Mouse (Mus musculus): ENCODE data around the gene Cd200. TPM values are rescaled to one million over a fixed set of nuclear protein-coding genes. Genes with fewer than 3 reads are reported as not detected.

Cd200 gene
- polyA plus RNA-seq, 1 experiment = 56.1 TPM

DNA sequence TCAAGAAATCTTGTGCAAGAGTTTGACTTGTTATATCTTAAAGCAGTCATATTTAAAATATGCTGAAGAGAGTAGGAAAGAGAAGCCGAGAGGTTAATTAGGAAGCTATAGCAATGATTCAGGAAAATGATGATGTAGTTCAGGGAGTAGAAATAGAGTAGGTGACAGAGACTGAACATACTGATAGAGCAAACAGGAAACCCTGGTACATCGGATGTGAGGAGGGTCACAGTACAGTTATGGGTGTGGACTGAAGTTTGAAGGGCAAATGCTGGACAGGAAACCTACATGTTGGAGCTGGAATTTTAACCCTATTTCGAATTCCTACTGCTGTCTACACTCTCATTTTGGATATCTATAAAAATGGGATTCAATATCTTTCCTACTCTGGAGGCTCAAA lies 29.9 kb downstream of the Cd200 start:
- Histone ChIP-seq H3K4me3 (ENCODE audit: extremely low read depth, insufficient read depth, insufficient read length) (no peak overlapping the region), H3K27ac (ENCODE audit: insufficient read depth, low read length) (no peak overlapping the region), H3K4me1 (ENCODE audit: control insufficient read depth, insufficient read depth, insufficient read length) (0 out of 2 replicates have a peak, but pooled peaks cover 2% of the 10 kb centered on the region), H3K36me3 (ENCODE audit: control insufficient read depth, insufficient read depth, low read length) (peaks cover 7% of the 10 kb centered on the region; the same call in 1 of the 2 replicates), H3K27me3 (ENCODE audit: control insufficient read depth, insufficient read depth, low read length) (no peaks in the 10 kb centered on the region)
- TF ChIP-seq CTCF (IDR thresholded peaks at IDR 0.05; ENCODE audit: extremely low read depth, insufficient read depth, insufficient read length, insufficient replicate concordance) (no peak), POLR2A (IDR thresholded peaks at IDR 0.05; ENCODE audit: low read depth, low read length) (no peak)
- 74% methylated on average over 3 of the region's 3 CpGs for WGBS
- DNase-seq (ENCODE audit: low read depth in 1 of 2, low spot score in 2 of 2) = no peak

DNA sequence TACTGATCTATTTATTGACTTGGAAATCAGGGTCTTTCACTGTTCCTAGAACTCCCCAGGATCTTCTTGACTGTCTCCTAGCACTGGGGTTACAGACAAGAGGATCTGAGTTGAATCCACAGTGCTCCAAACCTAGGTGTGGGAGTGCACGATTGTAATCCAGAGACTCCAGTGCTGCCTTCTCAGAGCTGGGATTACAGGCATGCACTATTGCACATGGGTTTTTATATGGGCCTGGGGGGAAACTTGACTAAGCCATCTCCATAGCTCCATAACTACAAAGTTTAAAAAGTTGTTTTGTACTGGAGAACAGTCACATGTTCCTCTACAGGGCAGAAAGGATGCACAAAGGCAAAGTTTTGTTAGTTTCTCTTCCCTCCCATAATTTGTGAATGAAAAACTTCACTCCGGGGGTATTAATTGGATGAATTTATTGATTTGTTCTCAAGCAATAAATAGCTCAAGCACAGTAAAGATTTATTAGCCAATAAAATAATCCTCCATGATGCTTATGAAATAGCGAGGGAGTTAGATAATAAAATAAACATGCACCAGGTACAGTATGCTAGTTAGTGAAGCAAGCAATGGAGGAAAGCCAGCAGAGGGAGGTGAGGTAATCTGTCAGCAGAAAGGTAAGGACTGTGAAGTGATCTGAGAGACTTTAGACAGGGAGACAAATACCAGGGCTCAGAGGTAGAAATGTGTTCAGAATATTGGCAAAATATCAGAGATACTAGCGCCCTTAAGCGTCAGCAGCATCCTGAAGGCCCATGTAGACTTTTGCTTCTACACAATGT lies 30.5 kb downstream of the Cd200 start:
- TF ChIP-seq CTCF (IDR thresholded peaks at IDR 0.05; ENCODE audit: extremely low read depth, insufficient read depth, insufficient read length, insufficient replicate concordance) = no peak
- no peak for TF ChIP-seq POLR2A (IDR thresholded peaks at IDR 0.05; ENCODE audit: low read depth, low read length)
- no peak for DNase-seq (ENCODE audit: low read depth in 1 of 2, low spot score in 2 of 2)
- no peak overlapping the region for H3K4me3 ChIP-seq (ENCODE audit: extremely low read depth, insufficient read depth, insufficient read length)
- H3K4me1 ChIP-seq (ENCODE audit: control insufficient read depth, insufficient read depth, insufficient read length) = no peaks in the 10 kb centered on the region
- WGBS = 93% methylated on average over 5 of the region's 5 CpGs
- H3K27me3 ChIP-seq (ENCODE audit: control insufficient read depth, insufficient read depth, low read length) = no peaks in the 10 kb centered on the region
- H3K36me3 ChIP-seq (ENCODE audit: control insufficient read depth, insufficient read depth, low read length) = peaks cover 7% of the 10 kb centered on the region; the same call in 1 of the 2 replicates
- no peak overlapping the region for H3K27ac ChIP-seq (ENCODE audit: insufficient read depth, low read length)

DNA sequence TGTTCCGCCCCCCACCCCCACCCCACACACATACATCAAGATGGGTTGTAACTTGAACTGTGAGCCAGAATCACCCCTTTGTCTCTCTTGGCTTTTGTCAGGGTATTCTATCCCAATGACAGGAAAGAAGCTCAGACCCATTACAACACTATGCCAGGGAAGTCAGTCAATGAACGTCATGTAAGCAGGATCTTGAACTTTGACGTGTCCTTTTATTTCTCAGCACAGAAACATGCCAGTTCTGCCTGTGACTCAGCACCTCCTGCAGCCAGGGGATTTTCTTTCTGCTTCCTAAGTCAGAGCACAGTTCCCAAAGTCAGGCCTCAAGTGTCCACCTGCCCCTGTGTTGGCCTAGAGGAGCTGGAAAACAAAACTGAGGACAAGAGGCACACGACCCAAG lies 31.5 kb downstream of the Cd200 start:
- WGBS = 80% methylated on average over 4 of the region's 4 CpGs
- DNase-seq (ENCODE audit: low read depth in 1 of 2, low spot score in 2 of 2) = no peak
- TF ChIP-seq POLR2A (IDR thresholded peaks at IDR 0.05; ENCODE audit: low read depth, low read length) (no peak), CTCF (IDR thresholded peaks at IDR 0.05; ENCODE audit: extremely low read depth, insufficient read depth, insufficient read length, insufficient replicate concordance) (no peak)
- peaks cover 3% of the 10 kb centered on the region; the same call in 1 of the 2 replicates for H3K36me3 ChIP-seq (ENCODE audit: control insufficient read depth, insufficient read depth, low read length)
- no peak overlapping the region for H3K27ac ChIP-seq (ENCODE audit: insufficient read depth, low read length)
- H3K4me3 ChIP-seq (ENCODE audit: extremely low read depth, insufficient read depth, insufficient read length) = no peak overlapping the region
- H3K27me3 ChIP-seq (ENCODE audit: control insufficient read depth, insufficient read depth, low read length) = no peaks in the 10 kb centered on the region
- no peaks in the 10 kb centered on the region for H3K4me1 ChIP-seq (ENCODE audit: control insufficient read depth, insufficient read depth, insufficient read length)

DNA sequence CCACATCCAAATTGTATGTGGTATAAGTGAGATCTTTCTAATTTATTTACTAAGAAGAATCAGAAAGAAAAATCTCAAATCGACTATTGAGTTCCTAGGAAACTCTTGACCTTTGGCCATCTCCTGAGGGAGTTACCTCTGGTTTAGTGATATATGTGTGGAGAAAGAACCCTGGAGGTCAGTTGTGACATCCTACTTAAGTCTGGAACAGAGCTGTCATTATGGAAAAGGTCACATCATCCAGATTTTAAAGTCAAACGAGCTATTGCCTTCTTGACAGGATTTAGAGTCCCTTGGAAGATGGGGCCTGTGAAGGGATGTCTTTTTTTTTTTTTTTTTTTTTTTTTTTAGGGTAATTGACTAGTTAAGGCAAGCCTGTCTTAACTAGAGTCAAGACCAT lies 32.0 kb downstream of the Cd200 start:
- Histone ChIP-seq H3K4me3 (ENCODE audit: extremely low read depth, insufficient read depth, insufficient read length) (no peak overlapping the region), H3K27me3 (ENCODE audit: control insufficient read depth, insufficient read depth, low read length) (no peaks in the 10 kb centered on the region), H3K36me3 (ENCODE audit: control insufficient read depth, insufficient read depth, low read length) (peaks cover 3% of the 10 kb centered on the region; the same call in 1 of the 2 replicates), H3K27ac (ENCODE audit: insufficient read depth, low read length) (no peak overlapping the region), H3K4me1 (ENCODE audit: control insufficient read depth, insufficient read depth, insufficient read length) (no peaks in the 10 kb centered on the region)
- DNase-seq (ENCODE audit: low read depth in 1 of 2, low spot score in 2 of 2) = no peak
- TF ChIP-seq POLR2A (IDR thresholded peaks at IDR 0.05; ENCODE audit: low read depth, low read length) (no peak), CTCF (IDR thresholded peaks at IDR 0.05; ENCODE audit: extremely low read depth, insufficient read depth, insufficient read length, insufficient replicate concordance) (no peak)
- 81% methylated on average over 2 of the region's 2 CpGs for WGBS

DNA sequence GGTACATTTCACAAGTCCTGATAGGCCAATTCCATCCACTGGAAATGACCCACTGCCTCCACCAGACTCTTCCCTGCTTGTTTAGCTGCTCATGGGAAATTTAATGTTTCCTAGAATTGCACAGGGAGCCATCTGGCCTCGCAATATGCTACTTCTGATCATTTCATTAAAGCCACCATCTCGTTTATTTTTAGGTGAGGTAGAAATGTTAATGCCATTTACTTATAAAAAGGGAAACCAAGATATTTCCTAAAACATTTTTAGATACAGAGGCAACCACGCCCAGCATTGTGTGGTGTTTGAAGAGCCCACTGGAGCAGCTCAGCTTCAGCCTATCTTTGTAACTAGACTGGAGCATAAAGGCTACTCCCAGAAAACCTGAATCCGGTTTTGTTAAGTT lies 32.6 kb downstream of the Cd200 start:
- Histone ChIP-seq H3K4me3 (ENCODE audit: extremely low read depth, insufficient read depth, insufficient read length) (no peak overlapping the region), H3K27ac (ENCODE audit: insufficient read depth, low read length) (no peak overlapping the region), H3K27me3 (ENCODE audit: control insufficient read depth, insufficient read depth, low read length) (no peaks in the 10 kb centered on the region), H3K36me3 (ENCODE audit: control insufficient read depth, insufficient read depth, low read length) (no peaks in the 10 kb centered on the region), H3K4me1 (ENCODE audit: control insufficient read depth, insufficient read depth, insufficient read length) (no peaks in the 10 kb centered on the region)
- no peak for DNase-seq (ENCODE audit: low read depth in 1 of 2, low spot score in 2 of 2)
- WGBS = 60% methylated on average over 4 of the region's 4 CpGs
- TF ChIP-seq CTCF (IDR thresholded peaks at IDR 0.05; ENCODE audit: extremely low read depth, insufficient read depth, insufficient read length, insufficient replicate concordance) (no peak), POLR2A (IDR thresholded peaks at IDR 0.05; ENCODE audit: low read depth, low read length) (no peak)

DNA sequence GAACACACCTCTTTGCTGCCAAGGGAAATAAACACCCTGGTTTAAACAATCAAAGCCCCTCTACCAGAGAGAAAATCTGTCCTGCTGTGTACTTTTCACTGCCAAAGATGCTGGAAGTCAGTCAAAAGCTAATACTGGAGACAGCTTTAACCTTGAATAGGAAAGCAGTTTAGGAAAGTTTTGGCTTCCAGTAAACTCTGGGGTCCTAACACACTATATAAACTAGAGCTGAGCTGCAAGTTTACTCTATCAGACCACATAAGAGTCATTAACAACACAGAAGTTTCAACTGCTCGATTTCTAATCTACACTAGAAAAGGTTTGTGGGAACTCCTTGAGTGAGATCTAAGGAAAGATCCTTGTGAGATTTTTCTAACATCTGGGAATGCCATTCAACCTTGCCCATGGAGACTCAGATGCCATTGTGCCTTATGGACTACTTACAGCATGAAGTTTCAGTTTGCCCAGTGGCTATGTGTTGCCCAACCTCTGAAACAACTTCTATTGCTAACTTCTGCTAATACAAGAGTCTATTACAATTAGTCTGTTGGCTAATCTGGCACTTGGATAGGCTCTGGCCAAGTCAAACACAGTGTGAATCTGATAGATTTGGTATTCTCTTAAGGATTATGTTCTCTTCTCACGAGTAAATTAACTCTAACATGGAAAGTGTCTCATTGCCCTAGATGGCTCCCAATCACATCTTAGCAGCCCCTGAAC lies 33.2 kb downstream of the Cd200 start:
- WGBS = 89% methylated on average over 2 of the region's 2 CpGs
- H3K4me3 ChIP-seq (ENCODE audit: extremely low read depth, insufficient read depth, insufficient read length) = no peak overlapping the region
- no peak for DNase-seq (ENCODE audit: low read depth in 1 of 2, low spot score in 2 of 2)
- H3K4me1 ChIP-seq (ENCODE audit: control insufficient read depth, insufficient read depth, insufficient read length) = no peaks in the 10 kb centered on the region
- TF ChIP-seq POLR2A (IDR thresholded peaks at IDR 0.05; ENCODE audit: low read depth, low read length) (no peak), CTCF (IDR thresholded peaks at IDR 0.05; ENCODE audit: extremely low read depth, insufficient read depth, insufficient read length, insufficient replicate concordance) (no peak)
- H3K27ac ChIP-seq (ENCODE audit: insufficient read depth, low read length) = no peak overlapping the region
- H3K27me3 ChIP-seq (ENCODE audit: control insufficient read depth, insufficient read depth, low read length) = no peaks in the 10 kb centered on the region
- no peaks in the 10 kb centered on the region for H3K36me3 ChIP-seq (ENCODE audit: control insufficient read depth, insufficient read depth, low read length)

All from spleen, adult 2 months (tissue).